Mouse (Mus musculus) induced T-regulatory cell, adult 2 months (primary cell): ENCODE data around the gene Il12rb1.

Experiments
- DNase-seq: peaks from one replicate; pipeline ENCODE4 v3.0.0-alpha.2; 2012; ENCODE audit warnings: low read depth

Gene Il12rb1

GRCm38 (mm10) chr8:70773833-70774232, 34.4 kb upstream of the Il12rb1 start:
- no peak for DNase-seq

- no peak for DNase-seq
Measured at GRCm38 (mm10) chr8:70774740-70775139, 33.5 kb upstream of the Il12rb1 start.

- DNase-seq: no peak
Measured at GRCm38 (mm10) chr8:70775227-70775626, 33.0 kb upstream of the Il12rb1 start.

- DNase-seq: peak; percentile 62
Measured at GRCm38 (mm10) chr8:70775851-70776495, 32.3 kb upstream of the Il12rb1 start.

GRCm38 (mm10) chr8:70776496-70777444, 31.5 kb upstream of the Il12rb1 start, which contains the start of gene Pik3r2:
TSS of gene Pik3r2 (minus strand) at chr8:70776713.
- peak; percentile 97 for DNase-seq

GRCm38 (mm10) chr8:70780093-70780492, 28.2 kb upstream of the Il12rb1 start:
- no peak for DNase-seq

GRCm38 (mm10) chr8:70786291-70787050, 21.8 kb upstream of the Il12rb1 start:
- DNase-seq: no peak

GRCm38 (mm10) chr8:70787051-70787445, 21.2 kb upstream of the Il12rb1 start:
- no peak for DNase-seq

- DNase-seq: no peak
Measured at GRCm38 (mm10) chr8:70787941-70788667, 20.1 kb upstream of the Il12rb1 start.

GRCm38 (mm10) chr8:70789046-70789445, 19.2 kb upstream of the Il12rb1 start:
- no peak for DNase-seq

- no peak for DNase-seq
Measured at GRCm38 (mm10) chr8:70790846-70791245, 17.4 kb upstream of the Il12rb1 start.

GRCm38 (mm10) chr8:70791294-70791701, 17.0 kb upstream of the Il12rb1 start:
- DNase-seq: peak; percentile 91

GRCm38 (mm10) chr8:70791975-70792691, 16.1 kb upstream of the Il12rb1 start:
- DNase-seq: peak; percentile 99

- DNase-seq: peak; percentile 93
Measured at GRCm38 (mm10) chr8:70792700-70793099, 15.5 kb upstream of the Il12rb1 start.

- no peak for DNase-seq
Measured at GRCm38 (mm10) chr8:70794215-70794614, 14.0 kb upstream of the Il12rb1 start.

GRCm38 (mm10) chr8:70795370-70795769, 12.9 kb upstream of the Il12rb1 start:
- DNase-seq: peak; percentile 27

- DNase-seq: no peak
Measured at GRCm38 (mm10) chr8:70796403-70797080, 11.7 kb upstream of the Il12rb1 start.

- DNase-seq: peak; percentile 97
Measured at GRCm38 (mm10) chr8:70797081-70798070, 10.9 kb upstream of the Il12rb1 start.

- peak; percentile 26 for DNase-seq
Measured at GRCm38 (mm10) chr8:70798281-70798680, 10.0 kb upstream of the Il12rb1 start.
